Mouse (Mus musculus) thymus, adult 2 months (tissue): ENCODE results near the gene Paqr5.

Source experiments
- CTCF ChIP-seq: fragments of 200-500 bp; IDR thresholded peaks from 2 replicates; pipeline ENCODE4 v1.5.1; 2012; ENCODE audit warnings: mild to moderate bottlenecking, control low read depth, low read length, moderate library complexity, borderline replicate concordance; ENCODE audit not compliant: control insufficient read depth, poor library complexity, insufficient read depth; ENCODE audit errors: extremely low read depth
- POLR2A ChIP-seq: fragments of 200-500 bp; IDR thresholded peaks from 2 replicates; pipeline ENCODE4 v1.6.1; 2012; ENCODE audit warnings: mild to moderate bottlenecking, low read length, control low read depth, moderate library complexity; ENCODE audit not compliant: control insufficient read depth, poor library complexity, insufficient read depth; ENCODE audit errors: extremely low read depth

DNA sequence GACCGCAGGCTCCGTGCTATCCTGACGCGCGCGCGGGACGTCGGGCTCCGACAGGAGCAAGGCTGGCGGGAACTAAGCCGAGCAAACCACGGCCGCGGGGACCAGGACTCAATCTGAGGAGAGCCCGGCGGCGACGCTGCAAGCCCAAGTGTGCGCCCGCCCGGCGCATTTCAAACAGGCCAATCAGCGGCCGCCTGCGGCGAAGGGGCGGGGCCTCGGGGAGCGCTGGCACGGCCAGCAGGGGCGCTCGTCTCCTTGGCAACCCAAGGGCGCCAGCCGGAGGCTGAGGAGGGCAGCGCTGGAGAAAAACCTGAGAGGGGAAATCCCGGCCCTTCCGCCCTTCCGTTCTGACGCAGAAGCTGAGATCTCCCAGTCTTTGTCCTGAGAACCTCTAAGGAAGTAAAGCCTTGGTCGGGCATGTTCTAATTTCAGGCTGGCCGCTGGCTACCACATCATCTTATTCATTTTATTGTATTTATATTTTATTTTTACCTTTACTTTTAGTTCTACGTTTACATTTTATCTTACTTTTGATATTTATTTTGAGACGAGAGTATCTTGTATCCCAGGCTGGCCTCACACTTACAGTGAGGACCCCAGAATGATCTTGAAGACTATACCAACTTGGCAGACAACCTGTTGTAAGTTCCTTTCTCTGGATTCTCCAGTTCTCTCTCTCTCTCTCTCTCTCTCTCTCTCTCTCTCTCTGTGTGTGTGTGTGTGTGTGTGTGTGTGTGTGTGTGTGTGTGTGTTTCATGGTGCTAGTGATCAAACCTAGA, 79.8 kb downstream of the Paqr5 start, which contains the start of gene Kif23:
- TF ChIP-seq CTCF, result peak; percentile 87; the same call in 1 of the 2 replicates
- peak; percentile 64; the same call in 1 of the 2 replicates for TF ChIP-seq POLR2A
